In the genomic region with DNA sequence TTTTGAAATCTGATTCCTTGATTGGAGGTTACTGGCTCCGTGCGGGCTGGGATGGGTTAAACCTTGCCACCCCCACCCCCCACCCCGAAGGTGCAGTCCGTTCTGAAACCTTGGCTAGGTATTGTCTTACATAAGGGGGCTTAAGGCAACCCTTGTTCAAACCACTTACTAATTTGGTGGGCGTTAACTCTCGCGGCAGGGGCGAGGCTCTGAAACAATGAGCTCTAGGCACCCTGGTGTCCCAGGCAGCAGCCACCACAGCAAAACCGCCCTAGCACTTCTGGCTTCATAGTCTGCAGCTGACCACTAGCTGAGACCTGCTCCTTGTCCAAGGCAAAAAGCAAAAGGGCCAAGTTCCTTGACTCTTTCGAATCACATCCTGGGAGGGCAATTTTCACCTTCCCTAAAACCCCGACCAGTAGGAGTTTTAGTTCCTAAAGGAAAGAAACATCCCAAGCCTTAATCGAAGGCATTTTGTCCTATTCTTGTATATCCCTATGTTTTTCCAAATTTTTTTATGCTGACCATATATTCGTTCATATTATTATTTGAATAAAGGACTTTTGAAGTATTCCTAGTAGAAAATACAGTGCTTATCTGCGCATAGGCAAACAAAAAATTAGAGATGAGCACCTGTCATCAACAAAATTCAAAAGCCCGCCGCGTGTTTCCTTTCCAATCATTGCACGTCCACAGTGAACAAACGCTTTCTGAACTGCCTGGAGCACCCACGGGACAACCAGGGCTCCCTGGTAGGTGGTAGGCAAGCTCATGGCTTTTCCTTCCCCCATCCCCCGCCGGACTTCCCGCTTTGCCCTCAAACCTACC, we compare ENCODE assay signal across 8 mouse cellular contexts. TPM values are rescaled to one million over a fixed set of nuclear protein-coding genes. Genes with fewer than 3 reads are reported as not detected.
A peak's percentile ranks its signal among the peaks of the same experiment; 100 is the strongest.
DNase-seq lines count a peak whose midpoint lies in the region; ATAC-seq lines count a peak whose summit lies in the region.

No protein-coding gene starts in this region.

- 3% methylated on average over 23 of the region's 23 CpGs for WGBS in heart, embryonic 16.5 days
- 2% methylated on average over 23 of the region's 23 CpGs for WGBS in forebrain, embryonic 13.5 days
- WGBS in limb, embryonic 10.5 days = 3% methylated on average over 23 of the region's 23 CpGs
- 2% methylated on average over 23 of the region's 23 CpGs for WGBS in neural tube, embryonic 14.5 days

- no peak overlapping the region for H3K27ac ChIP-seq in heart, embryonic 16.5 days (ENCODE audit: low read length)
- H3K27ac ChIP-seq in forebrain, embryonic 13.5 days = no peak overlapping the region
- H3K27ac ChIP-seq in limb, embryonic 10.5 days = peak overlapping the region; percentile 42; the same call in 1 of the 2 replicates
- no peak overlapping the region for H3K27ac ChIP-seq in neural tube, embryonic 14.5 days (ENCODE audit: low read depth, low read length)

- H3K4me3 ChIP-seq in heart, embryonic 16.5 days (ENCODE audit: low read length) = peak overlapping the region; percentile 40
- H3K4me3 ChIP-seq in forebrain, embryonic 13.5 days = peak overlapping the region; percentile 24
- H3K4me3 ChIP-seq in limb, embryonic 10.5 days = peak overlapping the region; percentile 44
- H3K4me3 ChIP-seq in neural tube, embryonic 14.5 days (ENCODE audit: low read depth, low read length) = peak overlapping the region; percentile 24

- H3K4me1 ChIP-seq in heart, embryonic 16.5 days (ENCODE audit: control insufficient read depth, insufficient read depth, low read length) = peaks cover 10% of the 10 kb centered on the region; the same call in 1 of the 2 replicates
- peaks cover 25% of the 10 kb centered on the region for H3K4me1 ChIP-seq in forebrain, embryonic 13.5 days
- H3K4me1 ChIP-seq in limb, embryonic 10.5 days = peaks cover 37% of the 10 kb centered on the region
- peaks cover 15% of the 10 kb centered on the region; the same call in 1 of the 2 replicates for H3K4me1 ChIP-seq in neural tube, embryonic 14.5 days (ENCODE audit: control insufficient read depth, insufficient read depth, low read length)

- no peak for ATAC-seq in heart, embryonic 16.5 days (replicated peaks; ENCODE audit: extremely low read depth, insufficient read depth, low FRiP score)
- peak; percentile 4; the same call in 1 of the 2 replicates for ATAC-seq in forebrain, embryonic 13.5 days
- ATAC-seq in neural tube, embryonic 14.5 days (ENCODE audit: low read depth) = peak; percentile 35

- peaks cover 32% of the 10 kb centered on the region for H3K27me3 ChIP-seq in heart, embryonic 16.5 days (ENCODE audit: control insufficient read depth, insufficient read depth, low read length)
- H3K27me3 ChIP-seq in forebrain, embryonic 13.5 days = peaks cover 38% of the 10 kb centered on the region
- H3K27me3 ChIP-seq in limb, embryonic 10.5 days (ENCODE audit: low read depth, poor library complexity, severe bottlenecking) = peaks cover 54% of the 10 kb centered on the region
- H3K27me3 ChIP-seq in neural tube, embryonic 14.5 days (ENCODE audit: control insufficient read depth, insufficient read depth, low read length) = peaks cover 25% of the 10 kb centered on the region

- H3K9ac ChIP-seq in heart, embryonic 16.5 days (ENCODE audit: low read length) = no peak overlapping the region
- H3K9ac ChIP-seq in forebrain, embryonic 13.5 days = 0 out of 2 replicates have a peak overlapping the region, but pooled peaks have one; percentile 40
- H3K9ac ChIP-seq in neural tube, embryonic 14.5 days (replicated peaks; ENCODE audit: low read depth, low read length) = no peak overlapping the region; the same call in 1 of the 2 replicates

- intact Hi-C loops in heart, postnatal 36 days (cut with DNase I) = no loop called here
- intact Hi-C loops in left cerebral cortex, postnatal 36 days (cut with DNase I) = no loop called here

- no peaks in the 10 kb centered on the region for H3K36me3 ChIP-seq in heart, embryonic 16.5 days (ENCODE audit: control insufficient read depth, insufficient read depth)
- no peaks in the 10 kb centered on the region for H3K36me3 ChIP-seq in forebrain, embryonic 13.5 days (ENCODE audit: poor library complexity, severe bottlenecking)
- H3K36me3 ChIP-seq in limb, embryonic 10.5 days = no peaks in the 10 kb centered on the region
- H3K36me3 ChIP-seq in neural tube, embryonic 14.5 days (ENCODE audit: control insufficient read depth, insufficient read depth, low read length) = no peaks in the 10 kb centered on the region

- H3K9me3 ChIP-seq in heart, embryonic 16.5 days (replicated peaks; ENCODE audit: control insufficient read depth, low read length) = no peaks in the 10 kb centered on the region
- no peaks in the 10 kb centered on the region for H3K9me3 ChIP-seq in forebrain, embryonic 13.5 days (replicated peaks)
- no peaks in the 10 kb centered on the region for H3K9me3 ChIP-seq in limb, embryonic 10.5 days (replicated peaks)
- H3K9me3 ChIP-seq in neural tube, embryonic 14.5 days (ENCODE audit: control insufficient read depth, low read length) = no peaks in the 10 kb centered on the region

- peak overlapping the region; percentile 64 for H3K4me2 ChIP-seq in heart, embryonic 16.5 days (ENCODE audit: low read depth, low read length)
- peak overlapping the region; percentile 57 for H3K4me2 ChIP-seq in forebrain, embryonic 13.5 days
- peak overlapping the region; percentile 48 for H3K4me2 ChIP-seq in neural tube, embryonic 14.5 days (ENCODE audit: low read depth, low read length)

- DNase-seq in heart, postnatal 36 days = no peak
- DNase-seq in limb, embryonic 10.5 days (ENCODE audit: low spot score) = peak; percentile 58
- no peak for DNase-seq in left cerebral cortex, postnatal 36 days (ENCODE audit: low spot score in 2 of 2)
- DNase-seq in ovary, postnatal 10 days (ENCODE audit: low spot score) = no peak
- DNase-seq in right cerebral cortex, adult 2 months (ENCODE audit: low spot score in 2 of 2) = no peak

RNA-seq across cellular contexts. Expression of a gene that starts 1.2 kb away (rescaled TPM):
- 0.45 and 0.49 TPM in 2 replicates for polyA plus RNA-seq in heart, embryonic 16.5 days (2015; fragmentation: Nextera tagmentation; extraction: Ambion mirVana)
- 10 to 100 TPM in 1 of 2 experiments, 1 to 10 TPM in 1; 6.4 to 13.2 TPM for total RNA-seq in heart, postnatal 36 days (2021)
- polyA plus RNA-seq in forebrain, embryonic 13.5 days (2015; fragmentation: Nextera tagmentation; extraction: Ambion mirVana) = 0.26 and 0.30 TPM in 2 replicates
- 0.33 and 0.96 TPM in 2 replicates for polyA plus RNA-seq in limb, embryonic 10.5 days (2016; fragmentation: Nextera tagmentation; extraction: Ambion mirVana)
- polyA plus RNA-seq in neural tube, embryonic 14.5 days (2014; fragmentation: Nextera tagmentation; extraction: Ambion mirVana) = 0.07 and 0.13 TPM in 2 replicates
- 100 to 1,000 TPM; 307 to 311 TPM for total RNA-seq in left cerebral cortex, postnatal 36 days (2021)

RNA-seq across cellular contexts. Expression of a gene that starts 57.4 kb away (rescaled TPM):
- 0.45 and 0.67 TPM in 2 replicates for polyA plus RNA-seq in heart, embryonic 16.5 days (2015; fragmentation: Nextera tagmentation; extraction: Ambion mirVana)
- total RNA-seq in heart, postnatal 36 days (2021) = under 1 TPM; 0.27 to 0.61 TPM
- polyA plus RNA-seq in forebrain, embryonic 13.5 days (2015; fragmentation: Nextera tagmentation; extraction: Ambion mirVana) = not detected in 2 replicates
- polyA plus RNA-seq in limb, embryonic 10.5 days (2016; fragmentation: Nextera tagmentation; extraction: Ambion mirVana) = 0.11 TPM in 1 of 2 replicates, not detected in the other
- polyA plus RNA-seq in neural tube, embryonic 14.5 days (2014; fragmentation: Nextera tagmentation; extraction: Ambion mirVana) = not detected in 2 replicates
- not detected for total RNA-seq in left cerebral cortex, postnatal 36 days (2021)
